Mouse (Mus musculus) myocyte (in vitro differentiated cells): ENCODE data around the gene Ralgps1. TPM values are rescaled to one million over a fixed set of nuclear protein-coding genes. Genes with fewer than 3 reads are reported as not detected.

ENCODE experiments used
- H3K27me3 ChIP-seq: one replicate; pipeline ENCODE4 v1.6.1; 2011; ENCODE audit not compliant: control insufficient read depth, insufficient read depth, insufficient read length
- H3K36me3 ChIP-seq: one replicate; pipeline ENCODE4 v1.6.1; 2011; ENCODE audit not compliant: control insufficient read depth, insufficient read depth
- H3K4me2 ChIP-seq: one replicate; pipeline ENCODE4 v1.6.1; 2011; ENCODE audit warnings: low read depth, control low read depth
- H3K4me3 ChIP-seq: one replicate; pipeline ENCODE4 v1.5.1; 2011; ENCODE audit warnings: mild to moderate bottlenecking, control low read depth, moderate library complexity
- H3K79me2 ChIP-seq: one replicate; pipeline ENCODE4 v1.6.1; 2011; ENCODE audit not compliant: control insufficient read depth, insufficient read depth
- H3ac ChIP-seq: one replicate; pipeline ENCODE4 v1.6.1; 2011; ENCODE audit not compliant: control insufficient read depth, insufficient read length
- CEBPB ChIP-seq: IDR thresholded peaks from 2 replicates; pipeline ENCODE4 v1.6.1; 2011; ENCODE audit warnings: mild to moderate bottlenecking, moderate library complexity; ENCODE audit not compliant: poor library complexity, insufficient read depth, severe bottlenecking
- E2F4 ChIP-seq: IDR thresholded peaks from one replicate; pipeline ENCODE4 v1.6.1; 2011; ENCODE audit warnings: mild to moderate bottlenecking, control low read depth, moderate library complexity; ENCODE audit not compliant: insufficient read depth
- MAX ChIP-seq: IDR thresholded peaks from one replicate; pipeline ENCODE4 v1.6.1; 2011; ENCODE audit warnings: low read depth, mild to moderate bottlenecking, control low read depth
- MYOD1 ChIP-seq, 3 experiments: IDR thresholded peaks; one replicate each; pipeline ENCODE4 v1.6.1; 2011; ENCODE audit warnings: control low read depth in 2 of 3, low read depth in 2 of 3, mild to moderate bottlenecking in 2 of 3, moderate library complexity in 1 of 3; ENCODE audit not compliant: insufficient read length in 2 of 3, control insufficient read depth in 1 of 3
- MYOG ChIP-seq, 3 experiments: IDR thresholded peaks; one replicate each; pipeline ENCODE4 v1.6.1; 2011; ENCODE audit warnings: control low read depth in 2 of 3, low read depth in 2 of 3, mild to moderate bottlenecking in 2 of 3; ENCODE audit not compliant: insufficient read length in 2 of 3, control insufficient read depth in 1 of 3, insufficient read depth in 1 of 3
- POLR2A ChIP-seq: IDR thresholded peaks from one replicate; pipeline ENCODE4 v1.6.1; 2011; ENCODE audit warnings: low read depth, mild to moderate bottlenecking, control low read depth, moderate library complexity; ENCODE audit not compliant: insufficient read length
- POLR2AphosphoS2 ChIP-seq: IDR thresholded peaks from one replicate; pipeline ENCODE4 v1.6.1; 2011; ENCODE audit warnings: low read depth, control low read depth; ENCODE audit not compliant: insufficient read length
- REST ChIP-seq: IDR thresholded peaks from one replicate; pipeline ENCODE4 v1.6.1; 2011; ENCODE audit warnings: mild to moderate bottlenecking, control low read depth, moderate library complexity; ENCODE audit not compliant: insufficient read depth, insufficient read length
- SRF ChIP-seq: IDR thresholded peaks from one replicate; pipeline ENCODE4 v1.6.1; 2011; ENCODE audit warnings: low read depth; ENCODE audit not compliant: control insufficient read depth, insufficient read length
- TCF12 ChIP-seq: IDR thresholded peaks from one replicate; pipeline ENCODE4 v1.6.1; 2011; ENCODE audit warnings: mild to moderate bottlenecking, control low read depth; ENCODE audit not compliant: poor library complexity, insufficient read depth, severe bottlenecking
- TCF3 ChIP-seq: IDR thresholded peaks from one replicate; pipeline ENCODE4 v1.6.1; 2011; ENCODE audit warnings: low read depth, control low read depth; ENCODE audit not compliant: insufficient read length
- USF1 ChIP-seq: IDR thresholded peaks from one replicate; pipeline ENCODE4 v1.6.1; 2011; ENCODE audit warnings: low read depth, mild to moderate bottlenecking, control low read depth, moderate library complexity
- polyA plus RNA-seq: library from polyadenylated mRNA; unstranded; fragments of >200 nt; fragmentation: generic; extraction: Trizol; gene quantifications from one replicate; pipeline ENCODE4 v1.2.1, GENCODE M21; 2012; ENCODE audit warnings: missing spikeins

The Ralgps1 gene
- polyA plus RNA-seq, 1 experiment: 1.3 TPM

DNA sequence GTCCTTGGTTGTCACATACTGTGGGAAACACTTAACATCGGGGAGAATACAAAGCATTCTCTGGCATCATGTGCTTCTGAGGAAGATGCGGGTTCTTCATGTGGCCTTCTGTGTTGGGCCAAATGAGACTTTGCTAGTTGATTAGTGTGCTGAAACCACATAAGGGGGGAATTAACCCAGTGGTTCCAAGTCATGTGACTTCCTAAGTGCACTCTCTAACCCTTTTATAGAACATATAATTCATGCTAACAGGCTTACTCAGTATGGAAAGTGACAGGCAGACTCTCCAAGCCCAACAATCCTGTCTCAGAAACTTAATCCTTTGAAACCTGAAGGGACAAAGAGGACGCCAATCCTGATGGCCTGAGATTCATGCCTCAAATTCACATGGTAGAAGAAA lies 68.9 kb downstream of the Ralgps1 start:
- no peaks in the 10 kb centered on the region for H3K36me3 ChIP-seq
- no peaks in the 10 kb centered on the region for H3K27me3 ChIP-seq
- H3ac ChIP-seq: no peak overlapping the region
- no peak overlapping the region for H3K4me3 ChIP-seq
- no peaks in the 10 kb centered on the region for H3K79me2 ChIP-seq
- H3K4me2 ChIP-seq: no peak overlapping the region
- TF ChIP-seq E2F4 (no peak), TCF12 (no peak)

DNA sequence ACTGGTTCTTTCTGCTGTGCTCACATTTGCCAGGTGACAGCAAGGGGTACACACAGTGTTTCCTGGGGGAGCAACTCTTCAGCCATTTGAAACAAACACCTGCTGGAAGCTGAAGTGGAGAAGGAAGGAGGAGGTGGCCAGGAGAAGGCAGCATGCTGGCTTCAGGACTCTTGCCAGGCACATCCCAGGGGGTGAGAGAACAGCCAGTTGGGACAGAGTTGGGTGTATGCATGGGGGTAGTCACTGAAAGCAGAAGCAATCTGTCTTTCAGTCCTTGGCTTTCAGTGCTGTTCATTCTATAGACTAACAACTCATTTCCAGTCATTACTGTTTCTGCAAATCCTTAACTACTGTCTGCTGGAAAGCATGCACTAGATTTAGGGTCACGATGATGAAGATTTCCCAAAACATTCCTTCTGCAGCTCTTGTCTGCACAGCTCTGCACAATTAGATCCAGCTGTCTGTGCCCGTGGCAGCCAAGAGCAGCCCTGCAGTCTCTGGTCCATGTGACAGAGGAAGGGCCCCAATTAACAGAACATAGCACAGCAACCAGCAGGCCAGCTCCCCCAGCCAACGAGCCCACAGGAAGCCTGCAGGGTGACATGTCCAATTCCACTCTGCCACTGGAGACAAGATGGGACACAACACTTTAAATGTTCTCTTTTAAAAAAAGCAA lies 70.8 kb downstream of the Ralgps1 start:
- Histone ChIP-seq H3K36me3 (no peaks in the 10 kb centered on the region), H3K79me2 (no peaks in the 10 kb centered on the region), H3ac (no peak overlapping the region), H3K4me2 (no peak overlapping the region), H3K27me3 (no peaks in the 10 kb centered on the region), H3K4me3 (no peak overlapping the region)
- no peak for TF ChIP-seq POLR2A
- TF ChIP-seq POLR2AphosphoS2: no peak
- no peak for TF ChIP-seq MAX
- no peak for TF ChIP-seq MYOG (IDR thresholded peaks at IDR 0.05; ENCODE audit: control insufficient read depth in 1 of 3, insufficient read depth in 1 of 3, insufficient read length in 2 of 3, low read depth in 2 of 3)
- TF ChIP-seq MYOD1 (IDR thresholded peaks at IDR 0.05; ENCODE audit: control insufficient read depth in 1 of 3, insufficient read length in 2 of 3, low read depth in 2 of 3): no peak
- TF ChIP-seq SRF: no peak
- TF ChIP-seq TCF12: no peak
- TF ChIP-seq TCF3: no peak
- no peak for TF ChIP-seq CEBPB
- TF ChIP-seq REST: no peak
- no peak for TF ChIP-seq USF1
- TF ChIP-seq E2F4: no peak

DNA sequence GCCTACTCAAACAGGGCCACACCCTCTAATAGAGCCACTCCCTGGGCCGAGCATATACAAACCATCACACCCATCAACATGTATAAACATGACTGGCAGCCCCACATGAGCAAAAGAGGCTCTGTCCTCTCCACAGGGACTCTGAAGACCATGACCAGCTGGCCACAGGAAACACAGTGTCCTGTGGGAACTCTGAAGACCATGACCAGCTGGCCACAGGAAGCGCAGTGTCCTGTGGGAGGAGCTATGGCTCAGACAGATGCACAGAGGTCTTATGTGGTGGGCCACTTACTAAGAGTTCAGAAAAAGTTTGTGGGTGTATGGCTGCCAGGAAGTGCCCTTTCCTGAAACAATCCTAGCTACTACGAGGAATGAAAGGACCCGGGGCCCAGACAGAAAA lies 72.4 kb downstream of the Ralgps1 start:
- TF ChIP-seq SRF (no peak), MYOD1 (IDR thresholded peaks at IDR 0.05; ENCODE audit: control insufficient read depth in 1 of 3, insufficient read length in 2 of 3, low read depth in 2 of 3) (peak in 1 of 3 experiments; percentile 7)
- Histone ChIP-seq H3K79me2 (no peaks in the 10 kb centered on the region), H3K4me3 (no peak overlapping the region), H3K4me2 (no peak overlapping the region), H3K27me3 (no peaks in the 10 kb centered on the region), H3ac (no peak overlapping the region), H3K36me3 (no peaks in the 10 kb centered on the region)

DNA sequence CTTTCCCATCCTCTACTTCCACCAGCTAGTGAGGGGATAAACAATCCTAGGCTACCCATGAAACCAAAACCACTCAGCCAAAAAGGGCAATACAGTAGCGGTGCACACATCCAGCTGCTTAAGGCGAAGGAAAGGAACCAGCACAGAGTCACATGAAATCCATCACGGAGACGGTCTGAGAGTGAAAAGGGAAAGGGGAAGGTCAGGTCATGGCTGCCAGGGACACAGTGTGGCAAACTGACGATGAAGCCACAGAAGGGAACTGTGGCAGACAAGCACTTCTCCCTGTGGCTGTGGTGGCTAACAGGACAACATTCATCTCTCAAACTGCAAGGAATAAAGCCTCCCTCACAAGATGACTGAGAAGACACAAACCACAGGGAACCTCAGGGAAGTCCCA lies 76.2 kb downstream of the Ralgps1 start:
- no peak for TF ChIP-seq POLR2AphosphoS2
- no peak for TF ChIP-seq SRF
- no peak for TF ChIP-seq POLR2A
- TF ChIP-seq MAX: no peak
- TF ChIP-seq REST: no peak
- TF ChIP-seq USF1: no peak
- no peak for TF ChIP-seq TCF12
- no peak for TF ChIP-seq MYOG (IDR thresholded peaks at IDR 0.05; ENCODE audit: control insufficient read depth in 1 of 3, insufficient read depth in 1 of 3, insufficient read length in 2 of 3, low read depth in 2 of 3)
- no peak for TF ChIP-seq MYOD1 (IDR thresholded peaks at IDR 0.05; ENCODE audit: control insufficient read depth in 1 of 3, insufficient read length in 2 of 3, low read depth in 2 of 3)
- no peak for TF ChIP-seq E2F4
- TF ChIP-seq CEBPB: no peak
- TF ChIP-seq TCF3: no peak
- no peaks in the 10 kb centered on the region for H3K79me2 ChIP-seq
- H3ac ChIP-seq: no peak overlapping the region
- H3K36me3 ChIP-seq: no peaks in the 10 kb centered on the region
- no peak overlapping the region for H3K4me2 ChIP-seq
- no peaks in the 10 kb centered on the region for H3K27me3 ChIP-seq
- H3K4me3 ChIP-seq: no peak overlapping the region

DNA sequence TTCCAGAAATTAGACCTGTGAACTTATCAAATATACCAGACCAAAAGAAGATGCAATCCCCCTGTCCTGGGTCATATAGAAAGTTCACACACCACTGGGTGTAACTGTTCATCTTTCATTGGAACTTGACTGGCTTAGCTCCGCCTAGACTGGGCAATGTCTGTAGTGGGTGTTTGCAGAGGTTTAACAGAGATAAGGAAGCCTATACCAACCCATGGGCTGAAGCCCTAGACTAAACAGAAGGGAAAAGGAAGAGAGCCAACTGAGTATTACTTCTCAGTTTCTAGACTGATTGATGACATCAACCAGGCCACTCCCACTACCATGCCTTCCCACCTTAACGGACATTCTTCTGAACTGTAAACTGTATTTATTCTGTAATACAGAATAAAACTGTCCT lies 79.2 kb downstream of the Ralgps1 start:
- no peak overlapping the region for H3ac ChIP-seq
- H3K4me3 ChIP-seq: no peak overlapping the region
- H3K27me3 ChIP-seq: no peaks in the 10 kb centered on the region
- no peaks in the 10 kb centered on the region for H3K36me3 ChIP-seq
- H3K79me2 ChIP-seq: no peaks in the 10 kb centered on the region
- TF ChIP-seq SRF: no peak
- no peak overlapping the region for H3K4me2 ChIP-seq
